7 mouse cellular contexts compared by ENCODE assay signal in genomic region chr10:61492040-61492439, GRCm38 (mm10). TPM values are rescaled to one million over a fixed set of nuclear protein-coding genes. Genes with fewer than 3 reads are reported as not detected.
DNase-seq lines count a peak whose midpoint lies in the region; ATAC-seq and TF ChIP-seq lines count a peak whose summit lies in the region.

No protein-coding gene starts in this region.

- no peaks in the 10 kb centered on the region for H3K9me3 ChIP-seq in intestine, embryonic 16.5 days (ENCODE audit: control insufficient read depth, low read length)
- no peaks in the 10 kb centered on the region for H3K9me3 ChIP-seq in midbrain, embryonic 13.5 days

- no peak overlapping the region for H3K27ac ChIP-seq in intestine, embryonic 16.5 days (ENCODE audit: low read length)
- H3K27ac ChIP-seq in midbrain, embryonic 13.5 days: no peak overlapping the region
- no peak overlapping the region for H3K27ac ChIP-seq in spleen, adult 2 months (ENCODE audit: insufficient read depth, low read length)

- WGBS in intestine, embryonic 16.5 days: 9% methylated on average over 11 of the region's 11 CpGs
- WGBS in midbrain, embryonic 13.5 days: 4% methylated on average over 11 of the region's 11 CpGs
- WGBS in spleen, adult 2 months: 25% methylated on average over 11 of the region's 11 CpGs

- ATAC-seq in intestine, embryonic 16.5 days: peak; percentile 88
- peak; percentile 62 for ATAC-seq in midbrain, embryonic 13.5 days

- H3K27me3 ChIP-seq in intestine, embryonic 16.5 days (replicated peaks; ENCODE audit: control insufficient read depth, insufficient read depth, low read length): no peaks in the 10 kb centered on the region
- no peaks in the 10 kb centered on the region for H3K27me3 ChIP-seq in midbrain, embryonic 13.5 days
- H3K27me3 ChIP-seq in spleen, adult 2 months (ENCODE audit: control insufficient read depth, insufficient read depth, low read length): no peaks in the 10 kb centered on the region

- peak; percentile 86 for DNase-seq in adrenal gland, adult 2 months
- DNase-seq in embryo, embryonic 11.5 days (ENCODE audit: low read depth, low spot score): peak; percentile 75
- peak; percentile 63 to 75 for DNase-seq in gastrocnemius, postnatal 4 days (ENCODE audit: low spot score in 2 of 2)
- peak; percentile 63 to 76 for DNase-seq in left cerebral cortex, postnatal 25 days (ENCODE audit: low spot score in 2 of 2)
- peak; percentile 27 to 66 for DNase-seq in spleen, adult 2 months (ENCODE audit: low read depth in 1 of 2, low spot score in 2 of 2)

- peaks cover 14% of the 10 kb centered on the region for H3K4me1 ChIP-seq in intestine, embryonic 16.5 days (ENCODE audit: control insufficient read depth, insufficient read depth, low read length)
- H3K4me1 ChIP-seq in midbrain, embryonic 13.5 days (replicated peaks): peaks cover 18% of the 10 kb centered on the region
- H3K4me1 ChIP-seq in spleen, adult 2 months (ENCODE audit: control insufficient read depth, insufficient read depth, insufficient read length): no peaks in the 10 kb centered on the region

- H3K36me3 ChIP-seq in intestine, embryonic 16.5 days (ENCODE audit: control insufficient read depth, insufficient read depth, low read length): no peaks in the 10 kb centered on the region
- no peaks in the 10 kb centered on the region for H3K36me3 ChIP-seq in midbrain, embryonic 13.5 days
- H3K36me3 ChIP-seq in spleen, adult 2 months (ENCODE audit: control insufficient read depth, insufficient read depth, low read length): no peaks in the 10 kb centered on the region

- intact Hi-C loops in left cerebral cortex, postnatal 25 days (cut with DNase I): loop anchor here (1.0 to 5.0 kb wide), 2 partner anchors 111 to 155 kb away; partner anchors contain the start of gene Ppa1

- H3K4me3 ChIP-seq in intestine, embryonic 16.5 days (ENCODE audit: low read length): no peak overlapping the region
- H3K4me3 ChIP-seq in midbrain, embryonic 13.5 days (replicated peaks): no peak overlapping the region
- no peak overlapping the region for H3K4me3 ChIP-seq in spleen, adult 2 months (ENCODE audit: extremely low read depth, insufficient read depth, insufficient read length)

- H3K4me2 ChIP-seq in intestine, embryonic 16.5 days (ENCODE audit: low read depth, low read length): no peak overlapping the region
- no peak overlapping the region for H3K4me2 ChIP-seq in midbrain, embryonic 13.5 days (replicated peaks)

- H3K9ac ChIP-seq in intestine, embryonic 16.5 days (ENCODE audit: low read depth, low read length): no peak overlapping the region
- H3K9ac ChIP-seq in midbrain, embryonic 13.5 days (replicated peaks): no peak overlapping the region

- no peak for TF ChIP-seq POLR2A in spleen, adult 2 months (IDR thresholded peaks at IDR 0.05; ENCODE audit: low read depth, low read length)

- TF ChIP-seq CTCF in spleen, adult 2 months (IDR thresholded peaks at IDR 0.05; ENCODE audit: extremely low read depth, insufficient read depth, insufficient read length, insufficient replicate concordance): peak; percentile 88; the same call in 1 of the 2 replicates

RNA-seq across cellular contexts. Expression of gene Lrrc20, which starts 16.4 kb away (rescaled TPM):
- total RNA-seq in adrenal gland, adult 2 months (2021): 10 to 100 TPM; 15.9 to 17.8 TPM
- 17.5 and 21.7 TPM in 2 replicates for polyA plus RNA-seq in adrenal gland, adult 2 months (2012; rRNA removed)
- 10 to 100 TPM; 41.8 to 44.1 TPM for total RNA-seq in gastrocnemius, postnatal 4 days (2021)
- 5.8 TPM in 2 replicates for polyA plus RNA-seq in intestine, embryonic 16.5 days (2015; fragmentation: Nextera tagmentation; extraction: Ambion mirVana)
- total RNA-seq in left cerebral cortex, postnatal 25 days (2021): 10 to 100 TPM; 17.5 to 18.0 TPM
- polyA plus RNA-seq in midbrain, embryonic 13.5 days (2015; fragmentation: Nextera tagmentation; extraction: Ambion mirVana): 15.6 and 15.9 TPM in 2 replicates
- polyA plus RNA-seq in spleen, adult 2 months (2012; rRNA removed): 5.8 and 7.6 TPM in 2 replicates

RNA-seq across cellular contexts. Expression of gene Eif4ebp2, which starts 39.6 kb away (rescaled TPM):
- total RNA-seq in adrenal gland, adult 2 months (2021): 10 to 100 TPM; 94.9 to 96.2 TPM
- 68.1 and 88.7 TPM in 2 replicates for polyA plus RNA-seq in adrenal gland, adult 2 months (2012; rRNA removed)
- total RNA-seq in gastrocnemius, postnatal 4 days (2021): 100 to 1,000 TPM; 123 to 124 TPM
- polyA plus RNA-seq in intestine, embryonic 16.5 days (2015; fragmentation: Nextera tagmentation; extraction: Ambion mirVana): 59.6 and 64.1 TPM in 2 replicates
- total RNA-seq in left cerebral cortex, postnatal 25 days (2021): 10 to 100 TPM; 47.7 to 51.4 TPM
- polyA plus RNA-seq in midbrain, embryonic 13.5 days (2015; fragmentation: Nextera tagmentation; extraction: Ambion mirVana): 75.5 and 83.2 TPM in 2 replicates
- 93.7 and 133 TPM in 2 replicates for polyA plus RNA-seq in spleen, adult 2 months (2012; rRNA removed)
